Mouse (Mus musculus) liver, embryonic 11.5 days (tissue): ENCODE results near the gene Adgrf4. TPM values are rescaled to one million over a fixed set of nuclear protein-coding genes. Genes with fewer than 3 reads are reported as not detected.

Experiments
- ATAC-seq: fragments of 200-750 bp; cut with Nextera tagmentation; replicated peaks from 2 replicates; pipeline ENCODE4 v1.8.0; 2017; ENCODE audit warnings: moderate number of reproducible peaks, mild to moderate bottlenecking, moderate TSS enrichment, moderate library complexity; ENCODE audit not compliant: low FRiP score
- DNase-seq: peaks from one replicate; pipeline ENCODE4 v3.0.0-alpha.2; 2017; ENCODE audit warnings: low spot score
- H3K27ac ChIP-seq: fragments of 300-500 bp; sonication (generic); 2 replicates; pipeline ENCODE4 v1.5.1; 2014; ENCODE audit warnings: mild to moderate bottlenecking, low read depth, low read length, control low read depth
- H3K27me3 ChIP-seq: fragments of 300-500 bp; sonication (generic); replicated peaks from 2 replicates; pipeline ENCODE4 v1.6.1; 2014; ENCODE audit warnings: low read length, mixed read lengths; ENCODE audit not compliant: control insufficient read depth, insufficient read depth
- H3K36me3 ChIP-seq: fragments of 300-500 bp; sonication (generic); 2 replicates; pipeline ENCODE4 v1.6.1; 2014; ENCODE audit warnings: mild to moderate bottlenecking, low read length, moderate library complexity, mixed read lengths; ENCODE audit not compliant: control insufficient read depth, insufficient read depth
- H3K4me1 ChIP-seq: fragments of 300-500 bp; sonication (generic); replicated peaks from 2 replicates; pipeline ENCODE4 v1.6.1; 2014; ENCODE audit warnings: low read length, mixed read lengths; ENCODE audit not compliant: control insufficient read depth, insufficient read depth
- H3K4me2 ChIP-seq: fragments of 300-500 bp; sonication (generic); 2 replicates; pipeline ENCODE4 v1.6.1; 2014; ENCODE audit warnings: mild to moderate bottlenecking, control low read depth, moderate library complexity
- H3K4me3 ChIP-seq: fragments of 300-500 bp; sonication (generic); 2 replicates; pipeline ENCODE4 v1.5.1; 2014; ENCODE audit warnings: low read depth, low read length, control low read depth
- H3K9ac ChIP-seq: fragments of 300-500 bp; sonication (generic); 2 replicates; pipeline ENCODE4 v1.6.1; 2014; ENCODE audit warnings: low read depth, low read length, control low read depth
- H3K9me3 ChIP-seq: fragments of 300-500 bp; sonication (generic); 2 replicates; pipeline ENCODE4 v1.6.1; 2016; ENCODE audit warnings: low read length, inconsistent platforms, mixed read lengths; ENCODE audit not compliant: control insufficient read depth
- WGBS: fragments of 180-500 bp; shearing (Covaris S2); extraction: QIAGEN DNeasy Blood & Tissue Kit; methylation state at CpG from one replicate; pipeline ENCODE4 v1.1.7; 2014; 5-methylcytosine and 5-hydroxymethylcytosine counted together
- polyA plus RNA-seq: library from polyadenylated mRNA; unstranded; fragments of >200 nt; fragmentation: Nextera tagmentation; extraction: Ambion mirVana; gene quantifications from 2 replicates; pipeline ENCODE4 v1.2.1, GENCODE M21; 2014

Gene Adgrf4
- polyA plus RNA-seq, result 0.05 TPM in 1 of 2 replicates, not detected in the other

GRCm38 (mm10) chr17:42692136-42692535 is at the start of gene Adgrf4:
Gene Adgrf4 (minus strand): TSS chr17:42692284.
- H3K4me2 ChIP-seq, result no peak within 1 kb of the TSS
- WGBS, result 80% methylated on average over 10 of the region's 10 CpGs
- no peak for DNase-seq

GRCm38 (mm10) chr17:42741801-42742217 is 49.7 kb upstream of the Adgrf4 start, which contains the start of gene Adgrf2:
Gene Adgrf2 (minus strand): TSS chr17:42742179.
- WGBS, result 34% methylated on average over 7 of the region's 7 CpGs
- H3K9me3 ChIP-seq, result no peaks in the 10 kb centered on the region
- DNase-seq (no peak), ATAC-seq (no peak)
- H3K27me3 ChIP-seq, result no peaks in the 10 kb centered on the region
- H3K27ac ChIP-seq, result no peak within 1 kb of the TSS
- no peak within 1 kb of the TSS for H3K4me3 ChIP-seq
- H3K9ac ChIP-seq, result no peak within 1 kb of the TSS
- H3K36me3 ChIP-seq, result no peaks in the 10 kb centered on the region
- no peak within 1 kb of the TSS for H3K4me2 ChIP-seq
- no peaks in the 10 kb centered on the region for H3K4me1 ChIP-seq

More at GRCm38 (mm10) chr17:42692136-42692535, at the start of gene Adgrf4:
- no peaks in the 10 kb centered on the region for H3K36me3 ChIP-seq
- no peak within 1 kb of the TSS for H3K27ac ChIP-seq
- H3K4me1 ChIP-seq, result no peaks in the 10 kb centered on the region
- H3K27me3 ChIP-seq, result no peaks in the 10 kb centered on the region
- no peak for ATAC-seq
- H3K4me3 ChIP-seq, result no peak within 1 kb of the TSS
- H3K9ac ChIP-seq, result no peak within 1 kb of the TSS
- H3K9me3 ChIP-seq, result no peaks in the 10 kb centered on the region

- ATAC-seq, result no peak
Observed at GRCm38 (mm10) chr17:42738794-42739193, 46.7 kb upstream of the Adgrf4 start.

GRCm38 (mm10) chr17:42717161-42717560 is 25.1 kb upstream of the Adgrf4 start:
- no peak overlapping the region for H3K27ac ChIP-seq
- H3K4me3 ChIP-seq, result no peak overlapping the region
- H3K9ac ChIP-seq, result no peak overlapping the region
- 43% methylated on average over 3 of the region's 3 CpGs for WGBS
- ATAC-seq (no peak), DNase-seq (no peak)
- H3K4me1 ChIP-seq, result no peaks in the 10 kb centered on the region
- H3K36me3 ChIP-seq, result no peaks in the 10 kb centered on the region
- H3K27me3 ChIP-seq, result no peaks in the 10 kb centered on the region
- H3K9me3 ChIP-seq, result no peaks in the 10 kb centered on the region
- H3K4me2 ChIP-seq, result no peak overlapping the region

More at GRCm38 (mm10) chr17:42738794-42739193, 46.7 kb upstream of the Adgrf4 start:
- no peaks in the 10 kb centered on the region for H3K27me3 ChIP-seq
- H3K4me1 ChIP-seq, result no peaks in the 10 kb centered on the region
- H3K4me3 ChIP-seq, result no peak overlapping the region
- H3K9me3 ChIP-seq, result no peaks in the 10 kb centered on the region
- no peak overlapping the region for H3K27ac ChIP-seq
- 83% methylated on average over 6 of the region's 6 CpGs for WGBS
- no peaks in the 10 kb centered on the region for H3K36me3 ChIP-seq
- no peak for DNase-seq
- no peak overlapping the region for H3K9ac ChIP-seq
- no peak overlapping the region for H3K4me2 ChIP-seq

- H3K4me3 ChIP-seq, result no peak overlapping the region
- H3K4me1 ChIP-seq, result no peaks in the 10 kb centered on the region
- H3K36me3 ChIP-seq, result no peaks in the 10 kb centered on the region
- no peak overlapping the region for H3K4me2 ChIP-seq
- DNase-seq (no peak), ATAC-seq (no peak)
- no peak overlapping the region for H3K27ac ChIP-seq
- no peaks in the 10 kb centered on the region for H3K27me3 ChIP-seq
- H3K9ac ChIP-seq, result no peak overlapping the region
- H3K9me3 ChIP-seq, result no peaks in the 10 kb centered on the region
- WGBS, result 84% methylated on average over 7 of the region's 7 CpGs
Observed at GRCm38 (mm10) chr17:42714991-42715390, 22.9 kb upstream of the Adgrf4 start.

- DNase-seq (no peak), ATAC-seq (no peak)
- Histone ChIP-seq H3K27ac (no peak overlapping the region), H3K36me3 (no peaks in the 10 kb centered on the region), H3K9me3 (no peaks in the 10 kb centered on the region), H3K27me3 (no peaks in the 10 kb centered on the region), H3K4me2 (no peak overlapping the region), H3K9ac (no peak overlapping the region), H3K4me3 (no peak overlapping the region), H3K4me1 (no peaks in the 10 kb centered on the region)
- WGBS, result 82% methylated on average over 7 of the region's 7 CpGs
Observed at GRCm38 (mm10) chr17:42710717-42711116, 18.6 kb upstream of the Adgrf4 start.

GRCm38 (mm10) chr17:42705611-42706010 is 13.5 kb upstream of the Adgrf4 start:
- no peaks in the 10 kb centered on the region for H3K4me1 ChIP-seq
- no peak overlapping the region for H3K4me2 ChIP-seq
- H3K4me3 ChIP-seq, result no peak overlapping the region
- 85% methylated on average over 4 of the region's 4 CpGs for WGBS
- no peaks in the 10 kb centered on the region for H3K9me3 ChIP-seq
- DNase-seq (no peak), ATAC-seq (no peak)
- no peaks in the 10 kb centered on the region for H3K27me3 ChIP-seq
- no peak overlapping the region for H3K27ac ChIP-seq
- H3K9ac ChIP-seq, result no peak overlapping the region
- no peaks in the 10 kb centered on the region for H3K36me3 ChIP-seq

GRCm38 (mm10) chr17:42702198-42702597 is 10.1 kb upstream of the Adgrf4 start:
- Histone ChIP-seq H3K9ac (no peak overlapping the region), H3K36me3 (no peaks in the 10 kb centered on the region), H3K27me3 (no peaks in the 10 kb centered on the region), H3K4me2 (no peak overlapping the region), H3K4me1 (no peaks in the 10 kb centered on the region), H3K4me3 (no peak overlapping the region), H3K9me3 (no peaks in the 10 kb centered on the region), H3K27ac (no peak overlapping the region)
- 83% methylated on average over 9 of the region's 9 CpGs for WGBS
- ATAC-seq (no peak), DNase-seq (no peak)

GRCm38 (mm10) chr17:42694730-42695129 is 2.6 kb upstream of the Adgrf4 start:
- Histone ChIP-seq H3K4me2 (no peak overlapping the region), H3K9ac (no peak overlapping the region), H3K27me3 (no peaks in the 10 kb centered on the region), H3K36me3 (no peaks in the 10 kb centered on the region), H3K4me3 (no peak overlapping the region), H3K4me1 (no peaks in the 10 kb centered on the region), H3K9me3 (no peaks in the 10 kb centered on the region), H3K27ac (no peak overlapping the region)
- whole genome bisulfite sequencing, result 67% methylated on average over 4 of the region's 4 CpGs
- DNase-seq (no peak), ATAC-seq (no peak)
